Mouse (Mus musculus) thymus, adult 2 months (tissue): ENCODE measurements at regions not wholly inside any gene's neighbourhood (a gene's known extent, or its start where the extent isn't known, plus 50 kb on each side); places are given as distances from the start of the nearest gene placed in this dataset.

Source experiments
- DNase-seq: peaks from one replicate; pipeline ENCODE4 v3.0.0; 2021
- H3K27ac ChIP-seq: fragments of 200-500 bp; 2 replicates; pipeline ENCODE4 v1.5.1; 2012; ENCODE audit warnings: low read length, control low read depth; ENCODE audit not compliant: control insufficient read depth, insufficient read depth
- H3K27me3 ChIP-seq: fragments of 200-500 bp; 2 replicates; pipeline ENCODE4 v1.6.1; 2012; ENCODE audit warnings: mild to moderate bottlenecking, low read length, moderate library complexity, mixed read lengths; ENCODE audit not compliant: control insufficient read depth, insufficient read depth
- H3K36me3 ChIP-seq: fragments of 200-500 bp; 2 replicates; pipeline ENCODE4 v1.6.1; 2012; ENCODE audit warnings: mild to moderate bottlenecking, low read length, moderate library complexity; ENCODE audit not compliant: control insufficient read depth, insufficient read depth
- H3K4me1 ChIP-seq: fragments of 200-500 bp; replicated peaks from 2 replicates; pipeline ENCODE4 v1.6.1; 2012; ENCODE audit warnings: low read length; ENCODE audit not compliant: control insufficient read depth, insufficient read depth
- H3K4me3 ChIP-seq: fragments of 200-500 bp; 2 replicates; pipeline ENCODE4 v1.5.1; 2012; ENCODE audit warnings: mild to moderate bottlenecking, low read length, control low read depth, moderate library complexity; ENCODE audit not compliant: control insufficient read depth, insufficient read depth
- CTCF ChIP-seq: fragments of 200-500 bp; IDR thresholded peaks from 2 replicates; pipeline ENCODE4 v1.5.1; 2012; ENCODE audit warnings: mild to moderate bottlenecking, control low read depth, low read length, moderate library complexity, borderline replicate concordance; ENCODE audit not compliant: control insufficient read depth, poor library complexity, insufficient read depth; ENCODE audit errors: extremely low read depth
- POLR2A ChIP-seq: fragments of 200-500 bp; IDR thresholded peaks from 2 replicates; pipeline ENCODE4 v1.6.1; 2012; ENCODE audit warnings: mild to moderate bottlenecking, low read length, control low read depth, moderate library complexity; ENCODE audit not compliant: control insufficient read depth, poor library complexity, insufficient read depth; ENCODE audit errors: extremely low read depth
- WGBS: fragments of 180-500 bp; shearing (Covaris S2); methylation state at CpG from one replicate; pipeline ENCODE4 v1.1.7; 2018; 5-methylcytosine and 5-hydroxymethylcytosine counted together

DNA sequence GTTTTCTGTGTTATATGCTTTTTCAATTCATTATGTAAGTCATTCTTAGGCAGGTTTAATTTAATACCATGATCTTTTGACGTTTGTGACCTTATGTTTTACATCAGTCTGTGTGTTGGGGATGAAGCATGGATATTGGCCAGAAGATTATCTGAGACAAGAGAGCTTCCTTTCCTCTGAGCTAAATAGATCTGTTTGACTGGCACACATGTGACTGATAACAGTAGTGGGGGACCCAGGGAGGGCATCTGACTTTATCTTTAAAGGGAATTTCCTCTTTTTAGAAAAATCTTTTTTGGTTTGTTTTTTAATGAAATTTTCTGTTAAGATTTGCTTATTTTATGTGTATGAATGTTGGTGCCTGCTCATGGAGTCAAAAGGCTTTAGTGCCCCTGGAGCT is 107.7 kb downstream of the Gm9733 start:
- 20% methylated on average over 1 of the region's 1 CpGs for WGBS
- no peak for TF ChIP-seq CTCF
- no peak for TF ChIP-seq POLR2A
- no peak overlapping the region for H3K27ac ChIP-seq
- DNase-seq: no peak
- no peaks in the 10 kb centered on the region for H3K27me3 ChIP-seq
- no peaks in the 10 kb centered on the region for H3K4me1 ChIP-seq
- no peak overlapping the region for H3K4me3 ChIP-seq
- H3K36me3 ChIP-seq: no peaks in the 10 kb centered on the region

DNA sequence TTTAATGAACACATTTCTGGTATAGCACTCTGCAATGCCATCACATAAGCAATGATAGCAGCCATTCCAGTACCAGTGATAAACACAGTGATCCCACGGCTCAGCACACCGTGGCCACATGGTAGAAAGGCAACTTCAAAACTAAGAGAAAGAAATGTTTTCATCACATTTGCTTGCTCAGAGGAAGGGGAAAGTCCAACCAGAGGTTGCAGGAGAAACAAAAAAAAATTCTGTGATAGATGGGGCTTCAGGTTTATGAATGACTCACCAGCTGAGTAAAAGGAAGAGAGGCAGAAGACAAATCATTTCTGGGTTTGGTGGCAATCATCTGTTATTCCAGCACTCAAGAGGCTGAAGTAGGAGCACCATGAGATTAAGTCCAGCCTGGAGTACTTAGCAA is 103.5 kb downstream of the Gm9733 start:
- no peak overlapping the region for H3K4me3 ChIP-seq
- TF ChIP-seq POLR2A (no peak), CTCF (no peak)
- H3K27me3 ChIP-seq: no peaks in the 10 kb centered on the region
- no peaks in the 10 kb centered on the region for H3K36me3 ChIP-seq
- H3K4me1 ChIP-seq: no peaks in the 10 kb centered on the region
- DNase-seq: no peak
- WGBS: 85% methylated on average over 2 of the region's 2 CpGs
- no peak overlapping the region for H3K27ac ChIP-seq

DNA sequence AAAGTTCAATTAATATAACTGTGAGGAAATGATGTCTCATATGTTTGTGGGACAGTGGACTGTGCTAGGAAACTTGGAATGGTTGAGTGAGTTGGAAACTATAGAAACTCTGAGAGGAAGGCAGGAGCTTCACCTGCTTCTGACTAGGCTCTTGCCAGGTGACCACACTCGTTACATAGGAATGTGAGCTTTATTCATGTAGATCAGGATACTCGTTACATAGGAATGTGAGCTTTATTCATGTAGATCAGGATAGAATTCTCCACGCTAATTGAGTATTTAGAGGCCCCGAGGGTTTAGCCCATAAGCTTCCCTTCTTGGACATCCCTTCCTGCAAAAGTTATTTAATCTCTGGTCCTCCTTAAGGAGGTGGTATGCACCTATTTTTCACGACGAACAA is 101.9 kb downstream of the Gm9733 start:
- Histone ChIP-seq H3K36me3 (no peaks in the 10 kb centered on the region), H3K27ac (no peak overlapping the region), H3K27me3 (no peaks in the 10 kb centered on the region), H3K4me1 (no peaks in the 10 kb centered on the region), H3K4me3 (no peak overlapping the region)
- TF ChIP-seq POLR2A: no peak
- DNase-seq: no peak
- WGBS: 95% methylated on average over 6 of the region's 6 CpGs

GRCm38 (mm10) chr3:15231433-15231832 is 100.7 kb downstream of the Gm9733 start:
- Histone ChIP-seq H3K27me3 (no peaks in the 10 kb centered on the region), H3K4me1 (no peaks in the 10 kb centered on the region), H3K27ac (no peak overlapping the region), H3K4me3 (no peak overlapping the region), H3K36me3 (no peaks in the 10 kb centered on the region)
- no peak for TF ChIP-seq CTCF
- TF ChIP-seq POLR2A: no peak
- DNase-seq: no peak
- WGBS: 18% methylated on average over 3 of the region's 3 CpGs

- no peak for DNase-seq
- Histone ChIP-seq H3K27ac (no peak overlapping the region), H3K27me3 (no peaks in the 10 kb centered on the region), H3K4me3 (no peak overlapping the region), H3K36me3 (no peaks in the 10 kb centered on the region), H3K4me1 (no peaks in the 10 kb centered on the region)
- TF ChIP-seq POLR2A (no peak), CTCF (no peak)
- WGBS: 94% methylated on average over 5 of the region's 5 CpGs
Observed at GRCm38 (mm10) chr3:15237817-15238432, 94.2 kb downstream of the Gm9733 start.

GRCm38 (mm10) chr3:15242388-15242787 is 89.7 kb downstream of the Gm9733 start:
- no peaks in the 10 kb centered on the region for H3K27me3 ChIP-seq
- no peak for DNase-seq
- H3K27ac ChIP-seq: no peak overlapping the region
- no peak for TF ChIP-seq POLR2A
- TF ChIP-seq CTCF: no peak
- no peaks in the 10 kb centered on the region for H3K4me1 ChIP-seq
- H3K4me3 ChIP-seq: no peak overlapping the region
- no peaks in the 10 kb centered on the region for H3K36me3 ChIP-seq

- no peak overlapping the region for H3K27ac ChIP-seq
- H3K4me3 ChIP-seq: no peak overlapping the region
- no peak for TF ChIP-seq POLR2A
- TF ChIP-seq CTCF: no peak
- H3K27me3 ChIP-seq: no peaks in the 10 kb centered on the region
- H3K4me1 ChIP-seq: no peaks in the 10 kb centered on the region
- WGBS: 84% methylated on average over 5 of the region's 5 CpGs
- DNase-seq: no peak
- no peaks in the 10 kb centered on the region for H3K36me3 ChIP-seq
Observed at GRCm38 (mm10) chr3:15243584-15243983, 88.5 kb downstream of the Gm9733 start.

DNA sequence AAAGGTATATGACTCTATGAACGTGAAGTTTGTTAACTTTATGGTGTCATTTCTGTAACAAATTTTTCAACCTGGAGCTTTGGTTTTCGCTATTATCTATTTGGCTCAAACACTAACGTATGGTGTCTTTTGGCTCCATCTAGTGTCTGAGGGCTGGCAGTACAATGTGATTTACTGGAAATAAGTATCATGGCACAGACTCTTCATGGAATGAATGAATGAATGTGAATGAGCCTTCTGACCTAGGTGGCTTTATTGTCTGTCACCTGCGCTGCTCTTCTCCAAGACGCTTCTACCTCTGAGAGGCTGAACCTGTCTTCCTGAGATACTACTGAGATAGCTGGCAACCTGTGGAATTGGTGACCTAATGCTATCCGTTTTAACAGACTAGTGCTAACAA is 87.1 kb downstream of the Gm9733 start:
- peak; percentile 22 for DNase-seq
- Histone ChIP-seq H3K36me3 (no peaks in the 10 kb centered on the region), H3K27ac (no peak overlapping the region), H3K4me3 (no peak overlapping the region), H3K27me3 (no peaks in the 10 kb centered on the region), H3K4me1 (no peaks in the 10 kb centered on the region)
- TF ChIP-seq POLR2A: no peak
- TF ChIP-seq CTCF: no peak
- 28% methylated on average over 6 of the region's 6 CpGs for WGBS
